8 mouse cellular contexts compared by ENCODE assay signal in genomic region chr1:122212484-122212883, GRCm38 (mm10).
A peak's percentile ranks its signal among the peaks of the same experiment; 100 is the strongest.
DNase-seq lines count a peak whose midpoint lies in the region; ATAC-seq lines count a peak whose summit lies in the region.

No protein-coding gene starts in this region.

- no peaks in the 10 kb centered on the region for H3K4me1 ChIP-seq in forebrain, embryonic 13.5 days
- no peaks in the 10 kb centered on the region for H3K4me1 ChIP-seq in forebrain, embryonic 10.5 days
- H3K4me1 ChIP-seq in midbrain, embryonic 14.5 days (ENCODE audit: control insufficient read depth, insufficient read depth, low read length) = no peaks in the 10 kb centered on the region
- no peaks in the 10 kb centered on the region for H3K4me1 ChIP-seq in midbrain, embryonic 13.5 days (replicated peaks)

- H3K9me3 ChIP-seq in forebrain, embryonic 13.5 days (replicated peaks) = no peaks in the 10 kb centered on the region
- H3K9me3 ChIP-seq in forebrain, embryonic 10.5 days = no peaks in the 10 kb centered on the region
- no peaks in the 10 kb centered on the region for H3K9me3 ChIP-seq in midbrain, embryonic 14.5 days (ENCODE audit: control insufficient read depth, low read length)
- H3K9me3 ChIP-seq in midbrain, embryonic 13.5 days = no peaks in the 10 kb centered on the region

- H3K4me2 ChIP-seq in forebrain, embryonic 13.5 days = no peak overlapping the region
- H3K4me2 ChIP-seq in midbrain, embryonic 14.5 days (ENCODE audit: low read length) = no peak overlapping the region
- no peak overlapping the region for H3K4me2 ChIP-seq in midbrain, embryonic 13.5 days (replicated peaks)

- no peak overlapping the region for H3K4me3 ChIP-seq in forebrain, embryonic 13.5 days
- no peak overlapping the region for H3K4me3 ChIP-seq in forebrain, embryonic 10.5 days
- no peak overlapping the region for H3K4me3 ChIP-seq in midbrain, embryonic 14.5 days (replicated peaks; ENCODE audit: low read depth, low read length)
- H3K4me3 ChIP-seq in midbrain, embryonic 13.5 days (replicated peaks) = no peak overlapping the region

- no peak for DNase-seq in forebrain, embryonic 10.5 days (ENCODE audit: extremely low spot score, low spot score)
- peak; percentile 56 for DNase-seq in midbrain, embryonic 14.5 days
- DNase-seq in layer of hippocampus, adult 9-11 months = peak; percentile 14
- DNase-seq in ovary, postnatal 36 days (ENCODE audit: low spot score) = peak; percentile 5
- DNase-seq in thymus, postnatal 0 days (ENCODE audit: low spot score) = no peak

- 47% methylated on average over 2 of the region's 2 CpGs for WGBS in forebrain, embryonic 13.5 days
- WGBS in forebrain, embryonic 10.5 days = 75% methylated on average over 2 of the region's 2 CpGs
- 60% methylated on average over 2 of the region's 2 CpGs for WGBS in midbrain, embryonic 14.5 days
- WGBS in midbrain, embryonic 13.5 days = 63% methylated on average over 2 of the region's 2 CpGs

- ATAC-seq in forebrain, embryonic 13.5 days = peak; percentile 80; the same call in 1 of the 2 replicates
- no peak; the same call in 1 of the 2 replicates for ATAC-seq in midbrain, embryonic 14.5 days (ENCODE audit: low FRiP score, low TSS enrichment)
- ATAC-seq in midbrain, embryonic 13.5 days = no peak
- no peak for ATAC-seq in megakaryocyte-erythroid progenitor cell, adult 5-6 weeks (replicated peaks; ENCODE audit: low FRiP score, low TSS enrichment, poor library complexity, severe bottlenecking)

- H3K27ac ChIP-seq in forebrain, embryonic 13.5 days = no peak overlapping the region
- no peak overlapping the region for H3K27ac ChIP-seq in forebrain, embryonic 10.5 days
- no peak overlapping the region for H3K27ac ChIP-seq in midbrain, embryonic 14.5 days (replicated peaks; ENCODE audit: low read depth, low read length)
- no peak overlapping the region for H3K27ac ChIP-seq in midbrain, embryonic 13.5 days

- no peaks in the 10 kb centered on the region for H3K36me3 ChIP-seq in forebrain, embryonic 13.5 days (ENCODE audit: poor library complexity, severe bottlenecking)
- no peaks in the 10 kb centered on the region for H3K36me3 ChIP-seq in forebrain, embryonic 10.5 days (replicated peaks)
- H3K36me3 ChIP-seq in midbrain, embryonic 14.5 days (ENCODE audit: control insufficient read depth, insufficient read depth, low read length) = no peaks in the 10 kb centered on the region
- no peaks in the 10 kb centered on the region for H3K36me3 ChIP-seq in midbrain, embryonic 13.5 days

- H3K9ac ChIP-seq in forebrain, embryonic 13.5 days = no peak overlapping the region
- no peak overlapping the region for H3K9ac ChIP-seq in midbrain, embryonic 14.5 days (replicated peaks; ENCODE audit: low read length)
- H3K9ac ChIP-seq in midbrain, embryonic 13.5 days (replicated peaks) = no peak overlapping the region

- H3K27me3 ChIP-seq in forebrain, embryonic 13.5 days = no peaks in the 10 kb centered on the region
- H3K27me3 ChIP-seq in forebrain, embryonic 10.5 days (ENCODE audit: poor library complexity, severe bottlenecking) = no peaks in the 10 kb centered on the region
- H3K27me3 ChIP-seq in midbrain, embryonic 14.5 days (ENCODE audit: control insufficient read depth, insufficient read depth, low read length) = no peaks in the 10 kb centered on the region
- no peaks in the 10 kb centered on the region for H3K27me3 ChIP-seq in midbrain, embryonic 13.5 days

Comparison
In these comparisons a context has a peak if more than half of its experiments do, and no peak if none do; other contexts are left out.
1. DNase-seq: peak in midbrain, embryonic 14.5 days (single experiment), layer of hippocampus, adult 9-11 months (single experiment) and ovary, postnatal 36 days (single experiment); none in forebrain, embryonic 10.5 days (single experiment) and thymus, postnatal 0 days (single experiment).